Mouse (Mus musculus) kidney, embryonic 15.5 days (tissue): Measurements from ENCODE around the gene Adarb2. TPM values are rescaled to one million over a fixed set of nuclear protein-coding genes. Genes with fewer than 3 reads are reported as not detected.

Source experiments
- ATAC-seq: fragments of 200-750 bp; cut with Nextera tagmentation; replicated peaks from 2 replicates; pipeline ENCODE4 v1.8.0; 2017; ENCODE audit warnings: moderate TSS enrichment; ENCODE audit not compliant: low FRiP score
- H3K27ac ChIP-seq: fragments of 300-500 bp; sonication (generic); 2 replicates; pipeline ENCODE4 v1.5.1; 2015; ENCODE audit warnings: mild to moderate bottlenecking, inconsistent platforms
- H3K27me3 ChIP-seq: fragments of 300-500 bp; sonication (generic); 2 replicates; pipeline ENCODE4 v1.6.1; 2015; ENCODE audit warnings: inconsistent platforms
- H3K36me3 ChIP-seq: fragments of 300-500 bp; sonication (generic); 2 replicates; pipeline ENCODE4 v1.6.1; 2015; ENCODE audit warnings: inconsistent platforms
- H3K4me1 ChIP-seq: fragments of 300-500 bp; sonication (generic); 2 replicates; pipeline ENCODE4 v1.6.1; 2015; ENCODE audit warnings: inconsistent platforms
- H3K4me2 ChIP-seq: fragments of 300-500 bp; sonication (generic); 2 replicates; pipeline ENCODE4 v1.6.1; 2015; ENCODE audit warnings: moderate library complexity, mild to moderate bottlenecking, inconsistent platforms
- H3K4me3 ChIP-seq: fragments of 300-500 bp; sonication (generic); replicated peaks from 2 replicates; pipeline ENCODE4 v1.5.1; 2015; ENCODE audit warnings: mild to moderate bottlenecking, inconsistent platforms
- H3K9ac ChIP-seq: fragments of 300-500 bp; sonication (generic); 2 replicates; pipeline ENCODE4 v1.6.1; 2015; ENCODE audit warnings: mild to moderate bottlenecking, inconsistent platforms
- H3K9me3 ChIP-seq: fragments of 300-500 bp; sonication (generic); replicated peaks from 2 replicates; pipeline ENCODE4 v1.6.1; 2016; ENCODE audit warnings: inconsistent platforms
- WGBS: fragments of 180-500 bp; shearing (Covaris S2); methylation state at CpG from one replicate; pipeline ENCODE4 v1.1.7; 2015; ENCODE audit warnings: mixed read lengths; 5-methylcytosine and 5-hydroxymethylcytosine counted together
- polyA plus RNA-seq: library from polyadenylated mRNA; unstranded; fragments of >200 nt; fragmentation: Nextera tagmentation; extraction: Ambion mirVana; gene quantifications from 2 replicates; pipeline ENCODE4 v1.2.1, GENCODE M21; 2015

Adarb2 gene
- polyA plus RNA-seq, 1 experiment from 2014 or later: 0.51 TPM

DNA sequence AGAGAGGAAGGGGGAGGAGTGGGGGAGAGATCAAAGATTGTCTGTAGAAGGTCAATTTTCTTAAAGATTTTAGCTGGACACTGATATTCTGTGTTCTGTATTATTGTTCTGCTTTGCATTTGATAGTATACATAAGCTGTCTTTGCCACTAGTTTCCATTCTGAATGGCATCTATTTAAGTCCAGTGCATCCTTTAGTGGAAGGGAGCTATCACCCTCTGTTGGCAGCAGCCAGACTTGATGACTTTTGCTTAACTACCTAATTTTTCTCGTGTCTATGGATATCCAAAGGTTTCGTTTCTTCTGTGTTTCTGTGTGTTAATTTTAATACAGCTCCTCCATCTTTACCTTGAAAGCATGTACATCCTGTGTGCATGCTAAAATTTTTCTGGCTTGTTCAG lies 419.6 kb downstream of the Adarb2 start:
- no peak overlapping the region for H3K4me3 ChIP-seq
- no peaks in the 10 kb centered on the region for H3K36me3 ChIP-seq
- no peak for ATAC-seq
- H3K4me2 ChIP-seq: no peak overlapping the region
- no peak overlapping the region for H3K27ac ChIP-seq
- no peaks in the 10 kb centered on the region for H3K27me3 ChIP-seq
- 79% methylated on average over 2 of the region's 2 CpGs for WGBS
- no peaks in the 10 kb centered on the region for H3K9me3 ChIP-seq
- no peaks in the 10 kb centered on the region for H3K4me1 ChIP-seq
- H3K9ac ChIP-seq: no peak overlapping the region

DNA sequence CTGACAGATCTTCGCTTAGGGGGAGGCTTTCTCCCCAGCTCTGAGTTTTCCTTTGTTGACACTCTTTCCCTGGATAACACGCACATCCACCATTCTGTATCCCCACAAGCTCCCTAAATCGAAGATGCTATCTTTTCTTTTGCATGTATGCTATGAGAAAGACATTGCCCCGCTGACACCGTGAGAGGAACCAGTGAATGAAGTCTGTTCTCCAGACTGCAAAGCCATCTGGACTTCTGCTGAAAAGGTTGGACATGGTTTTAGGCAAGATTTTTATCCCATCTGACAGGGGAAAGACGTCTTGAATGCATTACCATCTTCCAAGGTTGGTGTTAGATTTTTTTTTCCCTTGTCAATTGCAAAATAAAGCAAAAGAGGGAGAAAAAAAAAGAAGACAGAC lies 426.9 kb downstream of the Adarb2 start:
- Histone ChIP-seq H3K9me3 (no peaks in the 10 kb centered on the region), H3K27ac (no peak overlapping the region), H3K9ac (no peak overlapping the region), H3K36me3 (no peaks in the 10 kb centered on the region), H3K4me3 (no peak overlapping the region), H3K4me2 (no peak overlapping the region), H3K27me3 (no peaks in the 10 kb centered on the region), H3K4me1 (no peaks in the 10 kb centered on the region)
- no peak for ATAC-seq
- WGBS: 85% methylated on average over 6 of the region's 6 CpGs

DNA sequence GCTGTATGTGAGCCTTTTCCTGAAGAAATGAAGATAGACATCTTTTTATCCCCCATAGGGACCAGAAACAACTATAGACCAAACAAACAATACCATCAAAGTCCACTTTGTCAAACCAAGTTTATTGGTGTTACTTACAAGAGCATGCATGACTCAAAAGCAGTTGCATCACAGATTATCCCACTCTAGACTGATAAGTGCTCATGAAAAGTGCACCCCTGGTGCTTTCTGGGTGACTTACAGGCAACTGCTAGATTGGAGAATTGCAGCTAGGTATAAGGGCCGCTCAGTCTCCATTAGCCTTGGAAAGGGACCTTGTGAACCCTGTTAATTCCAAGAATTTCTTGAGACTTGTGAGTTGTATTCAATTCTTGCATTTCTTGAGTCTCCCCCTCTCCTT lies 429.0 kb downstream of the Adarb2 start:
- Histone ChIP-seq H3K4me2 (no peak overlapping the region), H3K4me3 (no peak overlapping the region), H3K27me3 (no peaks in the 10 kb centered on the region), H3K36me3 (no peaks in the 10 kb centered on the region), H3K27ac (no peak overlapping the region), H3K9ac (no peak overlapping the region), H3K9me3 (no peaks in the 10 kb centered on the region), H3K4me1 (no peaks in the 10 kb centered on the region)
- 70% methylated on average over 1 of the region's 1 CpGs for WGBS
- ATAC-seq: no peak

DNA sequence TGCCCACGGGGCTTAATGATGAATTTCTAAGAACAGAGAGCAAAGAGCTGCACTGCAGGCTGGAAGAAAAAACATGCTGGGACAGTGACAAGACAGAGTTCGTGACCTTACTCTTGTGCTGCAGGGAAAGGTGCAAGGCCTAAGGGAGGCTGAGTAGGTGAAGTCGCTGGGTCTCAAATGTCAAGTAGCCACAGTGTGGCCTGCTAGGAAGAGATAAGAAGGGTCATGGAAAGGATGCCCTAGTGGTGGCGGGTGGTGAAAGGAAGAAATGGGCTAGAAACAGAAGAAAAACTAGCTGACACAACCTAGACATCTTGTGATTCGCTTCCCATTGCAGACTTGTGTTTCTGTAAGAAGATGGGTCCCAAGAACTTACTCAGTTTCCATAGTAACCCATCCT lies 429.4 kb downstream of the Adarb2 start:
- H3K4me3 ChIP-seq: no peak overlapping the region
- H3K9ac ChIP-seq: no peak overlapping the region
- H3K4me1 ChIP-seq: no peaks in the 10 kb centered on the region
- no peak overlapping the region for H3K27ac ChIP-seq
- H3K36me3 ChIP-seq: no peaks in the 10 kb centered on the region
- no peak overlapping the region for H3K4me2 ChIP-seq
- ATAC-seq: no peak
- WGBS: 62% methylated on average over 5 of the region's 5 CpGs
- H3K27me3 ChIP-seq: no peaks in the 10 kb centered on the region
- H3K9me3 ChIP-seq: no peaks in the 10 kb centered on the region

DNA sequence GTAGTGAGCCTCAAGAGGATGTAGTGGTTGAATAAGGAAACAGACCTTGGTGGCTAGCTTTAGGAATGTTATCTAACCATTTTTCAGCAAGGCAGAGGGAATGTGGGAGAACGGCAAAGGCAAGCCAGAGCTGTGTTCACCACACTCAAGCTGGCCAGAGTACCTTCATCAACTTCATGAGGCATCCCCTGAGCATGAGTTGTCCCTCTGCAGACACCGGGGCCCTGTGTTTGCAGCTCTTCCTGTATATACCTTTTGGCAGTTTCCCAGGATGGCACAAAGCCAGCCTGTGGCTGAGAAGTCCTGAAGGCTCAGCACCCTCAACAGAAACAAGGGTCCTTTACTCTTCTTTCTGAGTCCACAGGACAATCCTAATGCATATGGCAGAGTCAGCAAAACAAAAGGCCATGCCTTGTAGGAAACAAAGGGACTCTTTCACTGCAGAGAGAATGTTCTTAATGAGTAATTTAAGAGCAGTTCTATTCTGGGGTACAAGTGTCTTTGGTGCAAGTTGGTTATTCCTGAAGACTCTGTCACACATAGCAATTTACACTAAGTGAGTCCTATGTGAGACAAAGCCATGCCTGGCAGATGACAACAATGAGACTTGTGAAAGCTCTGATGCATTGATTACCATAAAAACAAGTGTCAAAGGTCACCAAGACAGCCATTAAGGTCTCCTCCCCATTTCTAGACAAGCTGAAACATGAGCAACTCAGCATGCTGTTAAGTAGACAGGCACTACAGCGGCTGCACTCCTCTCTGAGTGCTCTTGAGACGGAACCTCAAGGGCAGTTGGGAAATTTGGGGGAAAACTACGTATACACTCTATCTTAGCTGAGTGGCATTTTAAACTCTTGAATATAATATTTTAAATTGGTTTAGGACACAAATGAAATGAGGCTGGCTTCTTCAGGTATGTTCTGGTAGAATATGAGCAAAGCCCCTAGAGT lies 431.0 kb downstream of the Adarb2 start:
- no peaks in the 10 kb centered on the region for H3K36me3 ChIP-seq
- no peaks in the 10 kb centered on the region for H3K4me1 ChIP-seq
- no peaks in the 10 kb centered on the region for H3K9me3 ChIP-seq
- WGBS: 73% methylated on average over 5 of the region's 5 CpGs
- ATAC-seq: no peak
- no peak overlapping the region for H3K4me3 ChIP-seq
- H3K9ac ChIP-seq: no peak overlapping the region
- H3K27me3 ChIP-seq: no peaks in the 10 kb centered on the region
- no peak overlapping the region for H3K4me2 ChIP-seq
- H3K27ac ChIP-seq: no peak overlapping the region

DNA sequence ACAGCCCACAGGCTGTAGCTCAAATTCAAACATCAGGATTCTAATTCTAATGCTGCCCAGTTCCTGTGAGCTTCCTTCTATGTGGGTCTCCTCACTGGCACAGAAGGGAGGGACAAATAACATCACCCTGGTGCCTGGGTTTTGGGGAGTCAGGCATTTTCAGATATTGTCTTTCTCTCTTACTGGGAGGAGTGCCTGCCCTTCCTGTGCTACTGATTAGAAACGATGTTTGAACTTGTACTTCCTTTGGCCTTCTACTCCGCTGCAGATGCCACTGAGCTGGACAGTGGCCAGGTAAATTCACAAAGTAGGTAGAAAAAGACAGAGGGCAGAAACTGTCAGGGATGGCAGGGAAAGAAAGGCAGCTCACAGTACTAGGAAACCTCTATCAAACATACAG lies 439.4 kb downstream of the Adarb2 start:
- ATAC-seq: no peak

DNA sequence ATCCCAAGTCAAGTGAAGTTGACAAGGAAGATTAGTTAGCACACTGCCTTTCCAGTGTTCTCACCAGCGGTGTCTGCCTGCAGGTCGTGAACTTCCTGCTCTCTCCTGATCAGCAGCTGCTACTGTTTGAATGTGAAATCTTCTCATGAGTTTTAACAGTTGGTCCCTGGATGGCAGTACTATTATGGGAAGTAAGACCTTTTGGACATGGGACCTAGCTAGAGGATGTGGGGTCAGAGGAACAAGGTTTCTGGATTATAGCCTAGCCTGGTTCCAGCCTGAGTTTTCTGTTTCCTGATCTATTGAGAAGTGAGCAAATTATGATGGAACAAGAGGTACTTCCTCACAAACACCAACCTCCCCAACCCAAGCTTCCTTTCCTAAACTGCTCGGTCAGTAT lies 441.3 kb downstream of the Adarb2 start:
- Histone ChIP-seq H3K9me3 (no peaks in the 10 kb centered on the region), H3K36me3 (no peaks in the 10 kb centered on the region), H3K4me2 (no peak overlapping the region), H3K27ac (no peak overlapping the region), H3K9ac (no peak overlapping the region), H3K4me3 (no peak overlapping the region), H3K27me3 (no peaks in the 10 kb centered on the region), H3K4me1 (no peaks in the 10 kb centered on the region)
- no peak for ATAC-seq
- WGBS: 72% methylated on average over 3 of the region's 3 CpGs

More for the DNA sequence above, 439.4 kb downstream of the Adarb2 start:
- 47% methylated on average over 2 of the region's 2 CpGs for WGBS
- no peak overlapping the region for H3K27ac ChIP-seq
- H3K27me3 ChIP-seq: no peaks in the 10 kb centered on the region
- no peak overlapping the region for H3K9ac ChIP-seq
- no peaks in the 10 kb centered on the region for H3K4me1 ChIP-seq
- H3K4me2 ChIP-seq: no peak overlapping the region
- H3K9me3 ChIP-seq: no peaks in the 10 kb centered on the region
- H3K36me3 ChIP-seq: no peaks in the 10 kb centered on the region
- no peak overlapping the region for H3K4me3 ChIP-seq

DNA sequence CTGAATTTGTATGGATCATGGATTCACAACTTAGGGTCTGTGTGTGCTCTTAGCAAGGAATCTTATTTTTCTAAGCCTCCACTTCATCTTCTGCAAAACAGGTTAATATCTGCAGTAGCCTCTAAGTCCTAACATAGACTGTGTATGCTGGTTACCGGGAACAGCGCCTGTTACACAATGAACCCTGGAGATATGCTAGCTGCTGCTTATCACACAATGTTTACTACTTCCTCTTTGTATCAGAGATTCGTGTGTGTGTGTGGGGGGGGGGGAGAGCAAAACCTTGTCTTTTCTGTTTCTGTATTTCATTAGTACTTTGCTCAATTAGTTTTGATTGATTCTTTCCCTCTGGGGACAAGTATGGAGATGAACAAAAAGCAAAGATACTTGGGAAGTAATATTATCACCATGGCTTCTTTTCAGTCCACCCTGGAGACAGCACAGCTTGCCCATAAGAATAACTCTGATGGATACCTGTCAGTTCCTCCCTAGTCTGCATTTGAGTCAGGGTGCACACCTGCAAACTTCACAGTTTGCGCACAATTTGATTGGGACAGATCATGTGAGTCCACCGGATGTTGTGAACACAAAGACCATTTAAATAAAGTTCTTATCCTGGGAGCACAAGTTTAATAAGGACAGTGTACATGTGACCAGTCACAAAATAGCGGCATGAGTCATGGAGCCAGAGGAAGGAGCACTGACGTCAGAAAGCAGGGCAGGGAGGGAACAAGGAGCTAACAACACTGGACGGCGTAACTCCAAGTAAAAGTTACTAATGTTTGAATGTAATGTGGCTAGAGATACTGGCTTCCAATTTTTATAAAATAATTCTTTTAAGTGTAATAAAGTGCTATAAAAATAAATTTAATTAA lies 442.4 kb downstream of the Adarb2 start:
- H3K27me3 ChIP-seq: no peaks in the 10 kb centered on the region
- H3K27ac ChIP-seq: no peak overlapping the region
- H3K9ac ChIP-seq: no peak overlapping the region
- WGBS: 76% methylated on average over 9 of the region's 9 CpGs
- H3K9me3 ChIP-seq: no peaks in the 10 kb centered on the region
- H3K36me3 ChIP-seq: no peaks in the 10 kb centered on the region
- H3K4me1 ChIP-seq: no peaks in the 10 kb centered on the region
- no peak overlapping the region for H3K4me3 ChIP-seq
- no peak overlapping the region for H3K4me2 ChIP-seq
- no peak for ATAC-seq

DNA sequence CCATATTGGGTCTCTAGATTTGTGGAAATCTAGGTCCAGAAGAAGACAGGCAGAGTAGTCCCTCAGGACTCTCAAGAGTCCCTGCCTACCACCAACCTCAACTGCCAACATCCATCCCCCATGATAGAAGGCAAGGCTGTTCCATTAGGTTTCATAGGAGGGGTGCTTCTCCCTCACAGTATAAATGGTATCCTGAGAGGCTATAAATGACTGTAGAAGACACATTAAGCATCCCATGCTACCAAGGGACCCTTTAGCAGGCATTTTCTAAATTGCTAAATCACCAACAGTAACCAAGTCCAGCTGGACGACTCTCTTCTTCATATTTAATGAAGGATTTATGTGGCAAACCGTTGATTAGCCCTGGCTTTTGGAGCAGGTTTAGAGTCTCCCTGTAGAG lies 446.6 kb downstream of the Adarb2 start:
- Histone ChIP-seq H3K27me3 (no peaks in the 10 kb centered on the region), H3K9me3 (no peaks in the 10 kb centered on the region), H3K4me2 (no peak overlapping the region), H3K4me3 (no peak overlapping the region), H3K36me3 (no peaks in the 10 kb centered on the region), H3K27ac (no peak overlapping the region), H3K9ac (no peak overlapping the region), H3K4me1 (no peaks in the 10 kb centered on the region)
- no peak for ATAC-seq
- 61% methylated on average over 2 of the region's 2 CpGs for WGBS

DNA sequence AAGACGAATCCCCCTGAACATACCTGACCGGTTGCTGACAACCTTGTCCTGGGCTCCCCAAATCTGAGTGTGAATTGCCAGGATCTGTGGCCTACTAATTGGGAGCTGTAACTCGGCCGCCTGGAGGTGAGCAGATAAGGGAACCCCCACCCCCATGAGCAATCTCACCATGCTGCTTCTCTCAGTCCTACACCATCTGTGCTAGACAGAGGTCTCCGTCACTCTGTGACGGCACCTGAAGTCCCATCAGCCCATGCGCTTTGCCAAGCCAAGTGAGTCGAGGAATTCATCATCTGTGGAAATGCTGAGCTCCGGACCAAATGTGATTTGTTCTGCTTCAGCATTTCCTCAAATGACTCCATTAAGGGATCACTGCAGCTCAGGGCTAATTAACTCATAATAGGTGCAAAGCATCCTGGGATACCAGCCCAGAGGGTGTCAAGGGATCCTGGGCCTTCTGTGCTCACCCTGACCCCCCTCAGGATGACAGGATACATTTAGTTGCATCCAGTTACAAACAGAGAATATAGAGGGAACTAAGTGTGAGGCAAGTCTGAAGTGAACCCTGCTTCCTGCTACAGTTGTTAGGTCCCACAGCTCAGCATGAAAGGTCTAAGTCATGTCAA lies 462.1 kb downstream of the Adarb2 start:
- no peaks in the 10 kb centered on the region for H3K27me3 ChIP-seq
- H3K4me2 ChIP-seq: no peak overlapping the region
- H3K9ac ChIP-seq: no peak overlapping the region
- 84% methylated on average over 9 of the region's 9 CpGs for WGBS
- H3K27ac ChIP-seq: no peak overlapping the region
- no peaks in the 10 kb centered on the region for H3K36me3 ChIP-seq
- no peak overlapping the region for H3K4me3 ChIP-seq
- H3K9me3 ChIP-seq: no peaks in the 10 kb centered on the region
- ATAC-seq: no peak; the same call in 1 of the 2 replicates
- no peaks in the 10 kb centered on the region for H3K4me1 ChIP-seq

DNA sequence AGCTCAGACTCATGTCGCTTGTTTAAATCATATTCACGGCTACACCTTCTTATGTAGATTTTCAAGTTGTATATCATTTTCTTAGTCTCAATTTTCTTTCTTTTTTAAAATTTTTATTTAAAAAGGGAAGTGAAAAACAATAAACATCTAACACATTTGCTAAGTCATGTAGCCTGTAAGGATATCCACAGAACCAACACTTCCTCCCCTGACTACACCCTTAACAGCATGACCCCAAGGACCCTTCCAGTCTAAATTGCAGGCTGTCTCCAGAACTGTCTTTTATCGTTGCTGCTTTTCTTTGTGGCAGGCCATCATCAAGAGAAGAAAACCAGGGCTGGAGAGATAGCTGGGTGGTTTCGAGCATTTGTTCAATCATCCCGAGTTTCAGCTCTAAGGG lies 474.5 kb downstream of the Adarb2 start:
- Histone ChIP-seq H3K4me1 (no peaks in the 10 kb centered on the region), H3K27ac (no peak overlapping the region), H3K9me3 (no peaks in the 10 kb centered on the region), H3K9ac (no peak overlapping the region), H3K4me2 (no peak overlapping the region), H3K4me3 (no peak overlapping the region), H3K36me3 (no peaks in the 10 kb centered on the region), H3K27me3 (no peaks in the 10 kb centered on the region)
- WGBS: 46% methylated on average over 5 of the region's 5 CpGs
- ATAC-seq: no peak
